Mouse (Mus musculus) spleen, adult 2 months (tissue): ENCODE results near the gene Trim38. TPM values are rescaled to one million over a fixed set of nuclear protein-coding genes. Genes with fewer than 3 reads are reported as not detected.

ENCODE experiments used
- DNase-seq, 2 experiments: peaks; one replicate each; pipeline versions ENCODE4 v3.0.0 to v3.0.0-alpha.2; 2012 to 2021; ENCODE audit warnings: low spot score in 2 of 2, low read depth in 1 of 2
- H3K27ac ChIP-seq: fragments of 200-500 bp; 2 replicates; pipeline ENCODE4 v1.5.1; 2012; ENCODE audit warnings: low read length, inconsistent platforms; ENCODE audit not compliant: insufficient read depth
- H3K27me3 ChIP-seq: fragments of 200-500 bp; 2 replicates; pipeline ENCODE4 v1.6.1; 2012; ENCODE audit warnings: mild to moderate bottlenecking, moderate library complexity, low read length, inconsistent platforms; ENCODE audit not compliant: control insufficient read depth, insufficient read depth
- H3K36me3 ChIP-seq: fragments of 200-500 bp; 2 replicates; pipeline ENCODE4 v1.6.1; 2012; ENCODE audit warnings: mild to moderate bottlenecking, low read length, inconsistent platforms; ENCODE audit not compliant: control insufficient read depth, insufficient read depth
- H3K4me1 ChIP-seq: fragments of 200-500 bp; 2 replicates; pipeline ENCODE4 v1.6.1; 2011; ENCODE audit warnings: inconsistent platforms; ENCODE audit not compliant: control insufficient read depth, insufficient read depth, insufficient read length
- H3K4me3 ChIP-seq: fragments of 200-500 bp; 2 replicates; pipeline ENCODE4 v1.5.1; 2011; ENCODE audit warnings: mild to moderate bottlenecking, inconsistent platforms; ENCODE audit not compliant: insufficient read depth, insufficient read length; ENCODE audit errors: extremely low read depth
- CTCF ChIP-seq: fragments of 200-500 bp; IDR thresholded peaks from 2 replicates; pipeline ENCODE4 v1.5.1; 2011; ENCODE audit warnings: mild to moderate bottlenecking, inconsistent platforms; ENCODE audit not compliant: insufficient read depth, insufficient read length, insufficient replicate concordance; ENCODE audit errors: extremely low read depth
- POLR2A ChIP-seq: fragments of 200-500 bp; IDR thresholded peaks from 2 replicates; pipeline ENCODE4 v1.6.1; 2011; ENCODE audit warnings: low read depth, low read length, inconsistent platforms
- WGBS: fragments of 180-500 bp; shearing (Covaris S2); methylation state at CpG from one replicate; pipeline ENCODE4 v1.1.7; 2018; 5-methylcytosine and 5-hydroxymethylcytosine counted together
- polyA plus RNA-seq: library from polyadenylated mRNA; depleted of rRNA; stranded (reverse); fragments of >200 nt; gene quantifications from 2 replicates; pipeline ENCODE4 v1.2.3, GENCODE M21; 2012

The Trim38 gene
- polyA plus RNA-seq, 1 experiment, result not detected

DNA sequence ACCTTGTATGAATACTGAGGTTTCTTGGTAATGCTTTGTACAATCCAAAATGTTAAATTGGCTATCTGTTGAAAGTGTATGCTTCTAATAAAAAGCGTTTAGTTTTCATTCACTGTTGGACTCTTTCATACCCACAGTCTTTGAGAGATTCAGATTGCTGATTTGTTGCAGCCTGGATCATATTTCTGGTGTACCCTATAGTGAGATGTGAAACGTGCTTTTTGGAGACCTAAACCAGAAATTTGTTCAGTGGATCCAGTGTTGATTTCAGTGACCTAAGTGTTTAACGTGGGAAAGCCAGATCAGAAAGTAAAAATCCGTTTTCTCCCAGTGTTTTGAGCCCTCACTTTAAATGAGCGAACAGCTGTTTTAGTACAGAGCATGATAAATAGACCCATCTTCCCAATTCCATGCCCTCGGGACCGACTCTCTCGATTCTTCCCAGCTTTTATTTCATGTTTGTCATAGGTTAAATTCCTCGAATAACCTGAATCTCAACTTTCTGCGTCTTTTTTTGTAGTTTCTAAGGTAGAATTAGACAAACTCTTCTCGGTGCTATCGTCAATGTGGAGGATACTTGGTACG, 29.4 kb upstream of the Trim38 start:
- 28% methylated on average over 13 of the region's 13 CpGs for WGBS
- TF ChIP-seq POLR2A (no peak), CTCF (no peak)
- Histone ChIP-seq H3K27ac (peak overlapping the region; percentile 98), H3K4me1 (no peaks in the 10 kb centered on the region; the same call in 1 of the 2 replicates), H3K4me3 (peak overlapping the region; percentile 67), H3K27me3 (no peaks in the 10 kb centered on the region), H3K36me3 (no peaks in the 10 kb centered on the region; the same call in 1 of the 2 replicates)
- no peak for DNase-seq

DNA sequence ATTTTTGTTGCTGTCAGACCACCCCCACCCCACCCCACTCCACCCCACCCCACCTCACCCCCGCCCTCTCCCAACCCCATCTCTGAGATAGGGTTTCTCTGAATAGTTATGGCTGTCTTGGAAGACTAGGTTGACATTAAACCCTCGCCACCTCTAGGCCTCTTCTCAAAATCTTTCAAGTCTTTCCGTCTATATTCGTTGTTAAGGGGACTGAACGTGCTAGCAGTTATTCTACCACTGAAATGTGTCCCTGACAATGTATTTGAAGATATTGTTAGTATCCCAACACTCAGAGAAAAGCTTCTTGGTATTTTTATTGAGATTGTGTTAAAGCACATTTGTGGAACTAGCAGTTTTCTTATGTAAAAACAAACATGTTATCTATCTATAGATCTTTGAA, 28.8 kb upstream of the Trim38 start:
- Histone ChIP-seq H3K27ac (no peak overlapping the region), H3K36me3 (no peaks in the 10 kb centered on the region; the same call in 1 of the 2 replicates), H3K4me3 (no peak overlapping the region; the same call in 1 of the 2 replicates), H3K27me3 (no peaks in the 10 kb centered on the region), H3K4me1 (no peaks in the 10 kb centered on the region; the same call in 1 of the 2 replicates)
- TF ChIP-seq POLR2A (no peak), CTCF (no peak)
- no peak for DNase-seq
- WGBS, result 64% methylated on average over 5 of the region's 5 CpGs

DNA sequence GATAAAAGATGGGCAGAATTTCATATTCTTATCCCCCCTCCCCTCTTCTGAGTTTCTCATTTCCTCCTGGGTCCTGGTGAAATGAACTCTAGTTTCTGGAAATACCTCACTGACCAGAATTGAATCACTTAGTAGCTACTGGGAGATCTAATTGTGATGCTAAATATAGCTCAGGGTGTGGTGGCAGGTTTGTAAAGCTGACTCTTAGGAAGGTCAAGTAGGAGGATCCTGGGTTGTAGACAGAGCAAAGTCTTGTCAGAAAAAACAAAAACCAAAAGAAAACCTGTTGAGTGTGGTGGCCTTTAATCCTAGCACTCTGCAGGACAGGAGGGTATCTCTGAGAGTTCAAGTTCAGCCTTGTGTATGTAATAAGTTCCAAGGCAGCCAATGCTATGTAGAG, 27.7 kb upstream of the Trim38 start:
- TF ChIP-seq POLR2A (no peak), CTCF (no peak)
- Histone ChIP-seq H3K36me3 (no peaks in the 10 kb centered on the region; the same call in 1 of the 2 replicates), H3K4me3 (no peak overlapping the region), H3K27ac (no peak overlapping the region), H3K4me1 (no peaks in the 10 kb centered on the region; the same call in 1 of the 2 replicates), H3K27me3 (no peaks in the 10 kb centered on the region)
- no peak for DNase-seq

DNA sequence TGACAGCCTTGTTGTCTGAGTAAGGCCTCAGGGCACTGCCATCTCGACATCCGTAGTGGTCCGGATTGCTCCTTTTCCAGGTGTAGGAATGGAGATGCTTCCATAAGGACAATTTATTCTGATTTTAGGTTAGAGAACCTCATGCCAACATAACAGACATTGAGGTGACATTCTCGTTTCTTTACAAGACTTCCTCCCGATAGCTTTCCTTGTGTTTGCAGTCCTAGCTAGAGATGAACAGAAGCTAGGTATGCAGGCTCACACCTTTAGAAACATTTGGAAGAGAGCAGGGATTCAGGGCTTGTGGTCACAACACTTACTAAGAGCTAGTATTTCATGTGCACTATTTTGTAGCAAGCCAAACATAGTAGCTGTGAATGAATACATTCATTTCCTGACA, 26.5 kb upstream of the Trim38 start:
- no peak for DNase-seq
- Histone ChIP-seq H3K27me3 (no peaks in the 10 kb centered on the region), H3K27ac (no peak overlapping the region), H3K4me3 (no peak overlapping the region), H3K36me3 (no peaks in the 10 kb centered on the region; the same call in 1 of the 2 replicates), H3K4me1 (no peaks in the 10 kb centered on the region; the same call in none of the 2 replicates)
- 93% methylated on average over 5 of the region's 5 CpGs for WGBS
- TF ChIP-seq POLR2A (no peak), CTCF (no peak)

DNA sequence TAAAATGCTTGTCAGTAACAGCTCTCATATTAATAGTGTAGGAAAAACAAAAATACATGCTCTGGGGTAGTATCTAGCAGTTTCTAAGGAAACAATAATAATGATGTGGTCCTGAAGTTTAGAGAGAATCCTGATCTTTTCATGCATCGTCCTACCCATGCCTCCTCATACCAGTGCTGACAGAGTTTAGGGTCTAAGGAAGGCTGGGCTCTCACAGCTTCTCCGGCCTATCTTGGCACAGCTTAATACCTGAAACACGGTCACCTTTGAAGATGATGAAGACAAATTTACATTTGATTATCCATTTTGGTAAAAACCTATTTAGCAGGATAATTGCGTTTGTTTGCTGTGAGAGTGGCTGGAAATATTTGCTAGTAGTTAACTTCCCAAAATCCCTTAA, 25.8 kb upstream of the Trim38 start:
- H3K27ac ChIP-seq, result no peak overlapping the region

GRCm38 (mm10) chr13:23744421-23745380, 25.0 kb upstream of the Trim38 start:
- WGBS, result 5% methylated on average over 23 of the region's 36 CpGs
- Histone ChIP-seq H3K4me1 (no peaks in the 10 kb centered on the region; the same call in none of the 2 replicates), H3K36me3 (no peaks in the 10 kb centered on the region; the same call in 1 of the 2 replicates), H3K4me3 (peak overlapping the region; percentile 8), H3K27ac (0 out of 2 replicates have a peak overlapping the region, but pooled peaks have one; percentile 41), H3K27me3 (no peaks in the 10 kb centered on the region)
- TF ChIP-seq POLR2A (no peak), CTCF (no peak)
- no peak for DNase-seq

More for the DNA sequence above, 25.8 kb upstream of the Trim38 start:
- DNase-seq, result no peak
- H3K36me3 ChIP-seq, result no peaks in the 10 kb centered on the region; the same call in 1 of the 2 replicates
- H3K27me3 ChIP-seq, result no peaks in the 10 kb centered on the region
- no peak overlapping the region for H3K4me3 ChIP-seq
- TF ChIP-seq POLR2A, result no peak
- no peak for TF ChIP-seq CTCF
- 81% methylated on average over 4 of the region's 4 CpGs for WGBS
- H3K4me1 ChIP-seq, result no peaks in the 10 kb centered on the region; the same call in none of the 2 replicates
